Mouse (Mus musculus) heart, embryonic 16.5 days (tissue): ENCODE results near the gene Nucb1. TPM values are rescaled to one million over a fixed set of nuclear protein-coding genes. Genes with fewer than 3 reads are reported as not detected.

Experiments
- ATAC-seq: fragments of 200-750 bp; cut with Nextera tagmentation; replicated peaks from 2 replicates; pipeline ENCODE4 v1.8.0; 2017; ENCODE audit warnings: moderate number of reproducible peaks; ENCODE audit not compliant: insufficient read depth, low FRiP score; ENCODE audit errors: extremely low read depth
- H3K27ac ChIP-seq: fragments of 300-500 bp; sonication (generic); 2 replicates; pipeline ENCODE4 v1.5.1; 2014; ENCODE audit warnings: mild to moderate bottlenecking, low read length, control low read depth, moderate library complexity
- H3K27me3 ChIP-seq: fragments of 300-500 bp; sonication (generic); 2 replicates; pipeline ENCODE4 v1.6.1; 2014; ENCODE audit warnings: low read length, mixed read lengths; ENCODE audit not compliant: control insufficient read depth, insufficient read depth
- H3K36me3 ChIP-seq: fragments of 300-500 bp; sonication (generic); 2 replicates; pipeline ENCODE4 v1.6.1; 2014; ENCODE audit not compliant: control insufficient read depth, insufficient read depth
- H3K4me1 ChIP-seq: fragments of 300-500 bp; sonication (generic); 2 replicates; pipeline ENCODE4 v1.6.1; 2014; ENCODE audit warnings: low read length, mixed read lengths; ENCODE audit not compliant: control insufficient read depth, insufficient read depth
- H3K4me2 ChIP-seq: fragments of 300-500 bp; sonication (generic); 2 replicates; pipeline ENCODE4 v1.6.1; 2014; ENCODE audit warnings: low read depth, mild to moderate bottlenecking, control low read depth, low read length
- H3K4me3 ChIP-seq: fragments of 300-500 bp; sonication (generic); 2 replicates; pipeline ENCODE4 v1.5.1; 2014; ENCODE audit warnings: mild to moderate bottlenecking, control low read depth, low read length
- H3K9ac ChIP-seq: fragments of 300-500 bp; sonication (generic); 2 replicates; pipeline ENCODE4 v1.6.1; 2014; ENCODE audit warnings: low read length, control low read depth
- H3K9me3 ChIP-seq: fragments of 300-500 bp; sonication (generic); replicated peaks from 2 replicates; pipeline ENCODE4 v1.6.1; 2016; ENCODE audit warnings: low read length; ENCODE audit not compliant: control insufficient read depth
- WGBS: fragments of 180-500 bp; shearing (Covaris S2); extraction: QIAGEN DNeasy Blood & Tissue Kit; methylation state at CpG from one replicate; pipeline ENCODE4 v1.1.7; 2014; 5-methylcytosine and 5-hydroxymethylcytosine counted together
- polyA plus RNA-seq: library from polyadenylated mRNA; unstranded; fragments of >200 nt; fragmentation: Nextera tagmentation; extraction: Ambion mirVana; gene quantifications from 2 replicates; pipeline ENCODE4 v1.2.1, GENCODE M21; 2015

Gene Nucb1
- polyA plus RNA-seq, 1 experiment from 2014 or later, result 156 TPM

DNA sequence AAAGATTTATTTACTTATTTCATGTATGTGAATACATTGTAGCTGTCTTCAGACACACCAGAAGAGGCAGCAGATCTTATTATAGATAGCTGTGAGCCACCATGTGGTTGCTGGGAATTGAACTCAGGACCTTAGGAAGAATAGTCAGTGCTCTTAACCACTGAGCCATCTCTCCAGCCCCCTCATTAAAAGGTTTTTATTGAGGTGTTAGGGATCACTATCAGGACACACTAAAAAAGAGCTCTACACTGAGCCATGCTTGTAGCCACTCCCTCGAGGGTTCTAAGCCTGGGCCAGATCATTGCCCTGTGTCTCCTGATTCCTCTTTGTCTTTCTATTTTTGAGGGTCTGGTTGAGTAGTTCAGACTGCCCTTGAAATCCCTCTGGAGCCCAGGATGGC, 33.8 kb downstream of the Nucb1 start:
- H3K9ac ChIP-seq, result no peak overlapping the region
- no peaks in the 10 kb centered on the region; the same call in 1 of the 2 replicates for H3K4me1 ChIP-seq
- no peaks in the 10 kb centered on the region for H3K9me3 ChIP-seq
- no peak for ATAC-seq
- H3K4me2 ChIP-seq, result no peak overlapping the region
- no peaks in the 10 kb centered on the region for H3K27me3 ChIP-seq
- no peak overlapping the region for H3K27ac ChIP-seq
- no peak overlapping the region for H3K4me3 ChIP-seq
- H3K36me3 ChIP-seq, result no peaks in the 10 kb centered on the region
- WGBS, result 50% methylated on average over 1 of the region's 1 CpGs

DNA sequence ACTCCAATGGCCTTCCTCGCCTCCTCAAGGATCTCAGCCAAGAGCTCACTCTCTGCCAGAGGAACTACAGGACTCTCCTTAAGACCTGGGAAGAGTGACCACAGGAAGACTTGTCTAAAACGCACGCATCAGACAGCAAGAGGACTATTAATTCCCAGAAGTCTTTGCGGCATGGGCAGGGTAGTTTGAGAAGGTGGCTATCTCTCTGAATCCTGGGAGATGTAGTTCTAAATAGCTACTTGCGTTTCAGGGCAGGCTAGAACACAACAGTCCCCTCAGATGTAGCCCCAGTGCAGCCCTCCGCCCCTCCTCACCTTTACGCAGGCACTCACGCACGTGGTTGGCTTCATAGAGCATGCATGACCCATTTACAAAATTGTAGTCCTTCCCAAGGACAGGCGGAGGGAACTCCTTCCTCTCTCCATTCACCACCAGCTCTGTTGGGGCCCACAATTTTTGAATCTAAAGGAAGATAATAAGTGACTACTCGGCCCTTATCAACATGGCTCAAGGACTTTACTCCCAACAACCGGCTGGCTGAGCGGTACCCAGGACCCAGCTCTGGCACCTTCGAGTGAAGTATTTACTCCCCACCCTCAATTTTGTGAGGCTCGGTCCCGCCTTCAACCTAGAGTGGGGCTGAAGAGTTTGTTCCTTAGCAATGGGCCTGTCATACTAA, 34.8 kb downstream of the Nucb1 start:
- Histone ChIP-seq H3K27ac (no peak overlapping the region), H3K27me3 (no peaks in the 10 kb centered on the region), H3K36me3 (no peaks in the 10 kb centered on the region), H3K4me3 (peak overlapping the region; percentile 34), H3K9me3 (no peaks in the 10 kb centered on the region), H3K9ac (peak overlapping the region; percentile 57), H3K4me2 (peak overlapping the region; percentile 57), H3K4me1 (no peaks in the 10 kb centered on the region; the same call in 1 of the 2 replicates)
- ATAC-seq, result no peak; the same call in 1 of the 2 replicates
- 56% methylated on average over 16 of the region's 16 CpGs for WGBS

- ATAC-seq, result no peak
- peaks cover 6% of the 10 kb centered on the region for H3K4me1 ChIP-seq
- no peaks in the 10 kb centered on the region for H3K27me3 ChIP-seq
- no peak overlapping the region for H3K4me2 ChIP-seq
- H3K36me3 ChIP-seq, result no peaks in the 10 kb centered on the region
- 4% methylated on average over 3 of the region's 3 CpGs for WGBS
- no peak overlapping the region for H3K9ac ChIP-seq
- no peak overlapping the region for H3K27ac ChIP-seq
- H3K9me3 ChIP-seq, result no peaks in the 10 kb centered on the region
- H3K4me3 ChIP-seq, result no peak overlapping the region
Observed at GRCm38 (mm10) chr7:45470869-45471268, 39.3 kb downstream of the Nucb1 start.

DNA sequence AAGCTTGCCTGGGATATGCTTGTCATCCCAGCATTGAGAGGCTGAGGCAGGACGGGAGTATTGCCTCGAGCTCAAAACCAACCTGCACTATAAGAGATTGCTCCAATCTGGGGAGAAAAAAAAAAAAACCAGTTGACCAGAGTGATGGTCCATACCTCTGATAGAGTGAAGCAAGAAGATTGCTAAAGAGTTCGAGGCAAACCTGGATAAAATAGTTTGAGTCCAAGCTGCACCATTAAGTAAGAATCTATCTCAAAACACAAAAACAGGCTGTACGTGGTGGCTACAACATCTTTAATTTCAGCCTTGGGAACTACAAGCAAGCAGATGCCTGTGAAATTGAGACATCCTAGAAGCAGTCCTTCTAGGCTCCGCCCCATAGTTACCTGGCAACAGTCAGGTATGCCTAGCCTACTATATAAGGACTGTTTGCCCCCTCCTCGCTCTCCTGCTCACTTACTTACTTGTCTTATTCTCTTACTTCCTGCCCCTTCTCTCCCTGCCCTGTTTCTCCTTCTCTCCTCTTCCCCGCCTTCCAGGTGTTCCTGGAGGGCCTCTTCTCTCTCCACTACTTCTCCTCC, 43.0 kb downstream of the Nucb1 start:
- Histone ChIP-seq H3K27ac (no peak overlapping the region), H3K4me2 (peak overlapping the region; percentile 71), H3K36me3 (peaks cover 18% of the 10 kb centered on the region; the same call in 1 of the 2 replicates), H3K27me3 (no peaks in the 10 kb centered on the region), H3K4me1 (peaks cover 11% of the 10 kb centered on the region), H3K4me3 (peak overlapping the region; percentile 86), H3K9me3 (no peaks in the 10 kb centered on the region), H3K9ac (peak overlapping the region; percentile 81)
- WGBS, result 34% methylated on average over 7 of the region's 7 CpGs
- peak; percentile 7 for ATAC-seq

GRCm38 (mm10) chr7:45466283-45467089, 43.7 kb downstream of the Nucb1 start, which contains the start of gene Bax:
Gene Bax, minus strand, starts transcription at chr7:45466898.
- H3K9me3 ChIP-seq, result no peaks in the 10 kb centered on the region
- peaks cover 20% of the 10 kb centered on the region for H3K36me3 ChIP-seq
- H3K4me1 ChIP-seq, result peaks cover 11% of the 10 kb centered on the region
- ATAC-seq, result peak; percentile 81
- WGBS, result under 1% methylated on average over 58 of the region's 58 CpGs
- peak within 1 kb of the TSS; percentile 71 for H3K4me2 ChIP-seq
- H3K4me3 ChIP-seq, result peak within 1 kb of the TSS; percentile 86
- peak within 1 kb of the TSS; percentile 53 for H3K27ac ChIP-seq
- H3K9ac ChIP-seq, result peak within 1 kb of the TSS; percentile 81
- H3K27me3 ChIP-seq, result no peaks in the 10 kb centered on the region

- ATAC-seq, result no peak
- 73% methylated on average over 9 of the region's 9 CpGs for WGBS
- peak overlapping the region; percentile 86 for H3K4me3 ChIP-seq
- peaks cover 20% of the 10 kb centered on the region for H3K36me3 ChIP-seq
- H3K27ac ChIP-seq, result no peak overlapping the region
- H3K27me3 ChIP-seq, result no peaks in the 10 kb centered on the region
- H3K9me3 ChIP-seq, result no peaks in the 10 kb centered on the region
- peaks cover 18% of the 10 kb centered on the region for H3K4me1 ChIP-seq
- peak overlapping the region; percentile 71 for H3K4me2 ChIP-seq
- peak overlapping the region; percentile 81 for H3K9ac ChIP-seq
Observed at GRCm38 (mm10) chr7:45465549-45465948, 44.7 kb downstream of the Nucb1 start.

GRCm38 (mm10) chr7:45465112-45465511, 45.1 kb downstream of the Nucb1 start:
- Histone ChIP-seq H3K36me3 (peaks cover 20% of the 10 kb centered on the region), H3K4me1 (peaks cover 22% of the 10 kb centered on the region), H3K4me2 (no peak overlapping the region), H3K27me3 (no peaks in the 10 kb centered on the region), H3K9ac (no peak overlapping the region), H3K27ac (no peak overlapping the region), H3K9me3 (no peaks in the 10 kb centered on the region), H3K4me3 (no peak overlapping the region)
- no peak for ATAC-seq
- WGBS, result 93% methylated on average over 12 of the region's 12 CpGs

GRCm38 (mm10) chr7:45463987-45464778, 46.0 kb downstream of the Nucb1 start:
- no peaks in the 10 kb centered on the region for H3K9me3 ChIP-seq
- no peaks in the 10 kb centered on the region for H3K27me3 ChIP-seq
- H3K36me3 ChIP-seq, result peaks cover 20% of the 10 kb centered on the region
- H3K4me2 ChIP-seq, result no peak overlapping the region
- H3K4me3 ChIP-seq, result no peak overlapping the region
- 90% methylated on average over 7 of the region's 7 CpGs for WGBS
- peaks cover 24% of the 10 kb centered on the region for H3K4me1 ChIP-seq
- ATAC-seq, result no peak
- no peak overlapping the region for H3K9ac ChIP-seq
- H3K27ac ChIP-seq, result no peak overlapping the region
